Mouse (Mus musculus) heart, adult 2 months (tissue): ENCODE results near the gene Gm15127. TPM values are rescaled to one million over a fixed set of nuclear protein-coding genes. Genes with fewer than 3 reads are reported as not detected.
"Not testable (repeated sequence)": the region's sequence is repeated elsewhere in the genome, so short reads cannot be mapped to it uniquely, and the experiment has no call there.

Source experiments
- DNase-seq, 2 experiments: peaks; one replicate each; pipeline ENCODE4 v3.0.0; 2021
- H3K27ac ChIP-seq: fragments of 200-600 bp; 2 replicates; pipeline ENCODE4 v1.8.1; 2022
- H3K27me3 ChIP-seq: fragments of 200-500 bp; 2 replicates; pipeline ENCODE4 v1.6.1; 2012; ENCODE audit warnings: mild to moderate bottlenecking, low read length, inconsistent platforms, mixed read lengths; ENCODE audit not compliant: control insufficient read depth, insufficient read depth
- H3K36me3 ChIP-seq: fragments of 200-500 bp; 2 replicates; pipeline ENCODE4 v1.6.1; 2012; ENCODE audit warnings: low read length, inconsistent platforms; ENCODE audit not compliant: control insufficient read depth, insufficient read depth
- H3K4me1 ChIP-seq: fragments of 200-500 bp; 2 replicates; pipeline ENCODE4 v1.6.1; 2011; ENCODE audit warnings: low read length; ENCODE audit not compliant: control insufficient read depth, insufficient read depth
- H3K4me3 ChIP-seq: fragments of 200-600 bp; 2 replicates; pipeline ENCODE4 v1.8.1; 2022
- H3K79me2 ChIP-seq: fragments of 200-500 bp; replicated peaks from 2 replicates; pipeline ENCODE4 v1.6.1; 2012; ENCODE audit warnings: mild to moderate bottlenecking, inconsistent platforms, low read length, moderate library complexity, mixed read lengths; ENCODE audit not compliant: control insufficient read depth, insufficient read depth
- H3K9ac ChIP-seq: fragments of 200-500 bp; 2 replicates; pipeline ENCODE4 v1.6.1; 2012; ENCODE audit warnings: low read depth, mild to moderate bottlenecking, control low read depth, inconsistent platforms, low read length, mixed read lengths
- WGBS: fragments of 180-500 bp; shearing (Covaris S2); methylation state at CpG from one replicate; pipeline ENCODE4 v1.1.7; 2018; 5-methylcytosine and 5-hydroxymethylcytosine counted together
- intact Hi-C: fragments of 180-260 bp; cut with DNase I; formaldehyde crosslinking; loops from one replicate; pipeline ENCODE4 v1.15.1; 2025
- long read RNA-seq: library from polyadenylated mRNA; stranded (forward); transcript quantifications from one replicate; pipeline ENCODE4 v2.0.0, GENCODE M21; 2021
- polyA plus RNA-seq: library from polyadenylated mRNA; depleted of rRNA; stranded (reverse); fragments of >200 nt; gene quantifications from 2 replicates; pipeline ENCODE4 v1.2.3, GENCODE M21; 2012; rRNA removed
- total RNA-seq, 2 experiments: library from RNA; stranded (reverse); gene quantifications; 2 replicates each; pipeline ENCODE4 v1.2.3; 2021

The Gm15127 gene
- total RNA-seq (not detected), polyA plus RNA-seq (not detected in 2 replicates)
- long read RNA-seq, result 0 reads

DNA sequence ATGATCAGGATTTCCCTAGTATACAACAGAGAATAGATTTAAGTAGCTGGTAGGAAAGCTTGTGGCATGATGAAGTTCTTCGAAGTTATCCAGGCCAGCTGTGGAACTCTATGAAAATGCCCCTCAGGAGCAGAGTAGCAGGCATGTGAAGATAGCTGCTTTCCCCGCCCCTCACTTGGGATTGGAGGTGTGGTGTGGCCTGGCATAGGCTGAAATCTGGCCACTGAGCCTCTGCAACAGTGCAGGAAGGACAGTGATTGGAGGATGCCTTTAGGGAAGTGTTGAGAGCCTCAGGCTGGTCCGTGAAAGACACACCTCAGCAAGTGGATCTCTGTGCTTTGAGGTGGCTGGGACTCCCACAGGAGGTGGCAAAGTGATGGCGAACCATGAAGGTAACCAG, at the start of gene Gm15127:
Gene Gm15127, plus strand, starts transcription at position 301 of the 400 bp plus-strand sequence.
- H3K4me1 ChIP-seq, H3K79me2 ChIP-seq, H3K4me3 ChIP-seq, H3K9ac ChIP-seq, intact Hi-C loops, H3K27me3 ChIP-seq, H3K36me3 ChIP-seq, H3K27ac ChIP-seq, DNase-seq: not testable (repeated sequence)
- WGBS, result 51% methylated on average over 3 of the region's 4 CpGs

DNA sequence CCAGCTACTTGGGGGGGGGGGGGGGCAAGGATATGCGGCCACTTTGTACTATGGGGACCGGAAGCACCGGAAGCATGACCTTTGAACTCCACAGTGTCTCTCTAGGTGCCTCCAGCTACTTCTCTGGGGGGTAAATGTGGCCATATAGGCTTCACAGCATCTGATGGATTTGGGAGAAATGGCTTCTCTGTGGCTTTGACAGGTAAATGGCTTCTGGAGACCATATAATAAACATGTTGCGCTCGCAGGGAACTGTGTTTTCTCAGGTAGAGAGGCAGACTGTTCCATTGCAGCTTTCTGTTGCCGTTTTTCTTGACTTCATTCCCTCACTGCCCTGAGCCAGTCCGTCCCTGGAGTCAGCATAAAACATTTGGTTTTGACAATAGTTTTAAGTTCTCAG, 48.3 kb upstream of the Gm15127 start, which contains the start of gene Gm8334:
Gene Gm8334, minus strand, starts transcription at position 101 of the 400 bp plus-strand sequence.
- H3K9ac ChIP-seq, H3K36me3 ChIP-seq, H3K27me3 ChIP-seq, H3K27ac ChIP-seq, DNase-seq, H3K4me3 ChIP-seq, H3K4me1 ChIP-seq, H3K79me2 ChIP-seq, intact Hi-C loops: not testable (repeated sequence)
- 75% methylated on average over 4 of the region's 7 CpGs for WGBS

DNA sequence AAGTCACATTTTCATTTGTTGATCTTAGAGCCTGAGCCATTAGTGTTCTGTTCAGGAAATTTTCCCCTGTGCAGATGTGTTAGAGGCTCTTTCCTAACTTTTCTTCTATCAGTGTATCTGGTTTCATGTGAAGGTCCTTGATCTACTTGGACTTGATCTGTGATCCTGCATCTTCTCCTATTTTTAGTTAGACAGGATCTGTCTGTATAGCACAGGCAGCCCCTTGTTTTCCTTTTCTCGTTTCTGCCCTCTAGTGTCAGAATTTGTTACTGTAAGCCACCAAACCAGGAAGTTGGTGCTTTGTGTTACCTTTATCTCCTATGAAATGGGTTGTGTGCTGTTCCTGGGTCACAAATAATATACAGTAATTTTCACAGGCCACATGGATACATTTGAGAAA, 12.9 kb downstream of the Gm15127 start:
- H3K4me3 ChIP-seq, intact Hi-C loops, H3K36me3 ChIP-seq, H3K79me2 ChIP-seq, DNase-seq, H3K4me1 ChIP-seq, H3K27ac ChIP-seq, H3K27me3 ChIP-seq, H3K9ac ChIP-seq: not testable (repeated sequence)
- 0% methylated on average over 1 of the region's 1 CpGs for WGBS

Other genes with a start within 250 kb of the Gm15127 start
- gene Gm15114, start 174.6 kb upstream of the Gm15127 start, total RNA-seq, result not detected
- not detected in 2 replicates for gene Gm15114, start 174.6 kb upstream of the Gm15127 start, polyA plus RNA-seq
- not detected for gene Gm8334, start 48.4 kb upstream of the Gm15127 start, total RNA-seq
- gene Gm8334, start 48.4 kb upstream of the Gm15127 start, polyA plus RNA-seq, result not detected in 2 replicates
- gene Luzp4, start 194.0 kb downstream of the Gm15127 start, total RNA-seq, result not detected
- not detected in 2 replicates for gene Luzp4, start 194.0 kb downstream of the Gm15127 start, polyA plus RNA-seq